Mouse (Mus musculus): Measurements from ENCODE around the gene Rgl2.

GRCm38 (mm10) chr17:33968927-33969326 is 39.6 kb downstream of the Rgl2 start:
- TF ChIP-seq TAL1 (IDR thresholded peaks at IDR 0.05; ENCODE audit: low read length) = no peak
- TF ChIP-seq GATA1 (IDR thresholded peaks at IDR 0.05; ENCODE audit: low read length) = no peak
